Mouse (Mus musculus): Measurements from ENCODE around the gene Olfr1428. TPM values are rescaled to one million over a fixed set of nuclear protein-coding genes. Genes with fewer than 3 reads are reported as not detected.
"Not testable (repeated sequence)": the region's sequence is repeated elsewhere in the genome, so short reads cannot be mapped to it uniquely, and the experiment has no call there.

Olfr1428 gene
- not detected for total RNA-seq (2021)
- long read RNA-seq, experiment 1, result 0 reads
- long read RNA-seq, experiment 2, result 0 reads

DNA sequence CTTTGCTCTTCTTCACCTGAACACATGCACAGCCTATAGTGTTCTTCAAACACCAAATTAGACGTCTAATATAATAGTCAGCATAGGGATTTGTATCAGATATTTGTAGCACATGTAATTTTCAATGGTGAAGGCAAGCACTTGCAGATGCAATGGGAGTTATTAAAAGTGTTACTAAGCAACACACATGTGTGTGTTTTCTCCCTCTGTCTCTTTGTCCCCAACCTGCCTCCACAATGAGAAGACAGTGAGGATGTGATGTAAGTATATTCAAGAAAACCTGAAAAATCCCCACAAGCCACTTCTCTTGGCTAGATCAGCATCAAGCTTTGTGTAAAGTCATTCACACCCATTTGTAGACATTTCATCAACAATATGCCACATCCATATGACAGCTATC, at the start of gene Olfr1428:
TSS of gene Olfr1428 (minus strand) at position 101 of the 400 bp plus-strand sequence.
- no peak for DNase-seq (ENCODE audit: low spot score in 2 of 2)

DNA sequence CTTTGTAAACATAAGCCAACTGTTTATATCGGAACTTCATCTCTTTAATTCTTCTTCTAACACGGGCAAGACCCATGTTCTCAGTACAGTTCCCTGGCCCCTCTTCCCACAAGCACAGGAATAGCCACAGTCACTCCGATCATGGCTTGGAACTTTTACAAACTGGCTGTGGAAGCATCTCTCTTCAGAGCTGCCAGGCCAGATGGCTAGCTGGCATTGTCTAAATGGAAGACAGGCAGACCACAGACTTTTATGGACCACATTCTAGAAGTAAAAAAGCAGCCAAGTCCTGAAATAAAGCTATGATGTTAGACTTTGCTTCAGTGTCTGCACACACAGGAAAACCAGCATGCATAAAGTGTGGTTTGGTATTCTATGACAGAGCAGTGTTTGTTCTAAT, 29.8 kb upstream of the Olfr1428 start:
- no peak for DNase-seq (ENCODE audit: low spot score in 2 of 2)

DNA sequence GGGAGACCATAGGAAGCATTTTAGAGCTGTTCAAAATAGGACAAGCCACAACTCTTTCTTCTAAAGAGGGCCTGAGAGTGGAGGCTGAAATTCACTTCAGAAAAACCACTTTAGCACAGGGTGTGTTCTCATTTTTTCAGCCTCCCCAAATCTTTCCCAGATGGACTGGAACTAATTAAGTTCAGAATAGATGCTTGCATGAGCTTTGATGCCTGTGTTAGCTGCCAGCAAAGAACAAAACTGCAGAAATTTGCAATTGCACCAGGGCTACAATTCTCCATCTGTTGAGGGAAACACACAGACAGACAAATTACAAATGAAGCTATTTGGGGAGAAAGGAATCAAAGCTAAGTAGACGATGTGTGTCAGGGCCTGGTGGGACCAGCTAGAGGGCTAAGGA, 27.7 kb upstream of the Olfr1428 start:
- no peak for DNase-seq (ENCODE audit: low spot score in 2 of 2)

DNA sequence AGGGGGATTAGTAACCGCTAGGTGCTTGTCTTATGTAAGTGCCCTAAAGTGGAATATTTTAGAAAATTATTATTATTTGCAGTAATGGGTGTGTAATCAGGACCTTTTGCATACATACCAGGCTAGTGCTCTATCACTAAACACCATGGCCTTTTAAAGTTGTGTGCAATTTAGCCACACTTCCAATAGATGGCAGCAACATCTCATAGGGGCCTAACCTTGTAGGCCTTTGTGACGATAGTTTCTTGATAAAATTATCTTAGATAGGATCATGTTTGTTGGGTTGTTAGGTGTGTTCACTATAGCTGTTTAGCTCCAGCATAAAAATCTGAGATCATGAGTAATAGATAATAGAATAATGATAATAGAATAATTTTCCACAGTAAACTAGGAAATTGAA, 18.6 kb upstream of the Olfr1428 start:
- DNase-seq (ENCODE audit: low spot score in 2 of 2), result no peak

DNA sequence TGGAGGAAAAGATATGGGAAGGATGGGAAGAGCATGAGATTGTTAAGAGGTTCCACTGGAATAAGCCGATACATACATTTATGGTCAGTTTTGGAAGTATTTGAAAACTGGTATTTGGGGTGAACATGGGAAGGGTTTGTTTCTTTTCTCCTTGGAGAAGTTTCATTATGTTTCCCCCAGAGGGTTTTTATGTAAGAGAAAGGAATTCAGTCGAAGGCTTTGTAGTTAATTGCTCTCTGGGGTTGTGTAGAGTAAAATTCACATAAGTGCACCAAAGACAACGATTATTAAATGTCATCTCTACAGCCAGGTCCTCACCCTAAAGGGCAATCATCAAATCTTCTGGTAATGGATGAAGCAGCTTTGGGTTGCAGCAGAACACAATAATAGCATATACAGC, 7.4 kb upstream of the Olfr1428 start, which contains the start of gene Olfr76:
TSS of gene Olfr76 (minus strand) at position 101 of the 400 bp plus-strand sequence.
- no peak for DNase-seq (ENCODE audit: low spot score in 2 of 2)

DNA sequence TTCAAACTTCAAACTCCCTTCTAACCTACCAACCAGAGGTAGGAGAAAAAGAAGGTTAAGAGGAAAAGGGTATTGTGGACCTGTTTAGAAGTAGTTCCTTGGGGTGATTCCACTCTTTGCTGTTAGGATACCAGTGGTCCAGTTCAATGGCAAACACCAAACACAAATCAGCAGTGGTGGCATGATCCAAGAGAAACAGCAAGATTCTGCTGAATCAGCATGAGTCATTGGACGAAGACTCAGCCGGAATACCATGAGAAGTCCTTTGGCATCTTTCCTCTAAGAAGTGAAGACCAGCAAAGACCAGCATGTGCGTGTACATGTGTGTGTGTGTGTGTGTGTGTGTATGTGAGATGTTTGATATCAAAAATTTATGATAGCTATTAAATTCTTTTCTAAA, 767 bp upstream of the Olfr1428 start:
- no peak for DNase-seq (ENCODE audit: low spot score in 2 of 2)

DNA sequence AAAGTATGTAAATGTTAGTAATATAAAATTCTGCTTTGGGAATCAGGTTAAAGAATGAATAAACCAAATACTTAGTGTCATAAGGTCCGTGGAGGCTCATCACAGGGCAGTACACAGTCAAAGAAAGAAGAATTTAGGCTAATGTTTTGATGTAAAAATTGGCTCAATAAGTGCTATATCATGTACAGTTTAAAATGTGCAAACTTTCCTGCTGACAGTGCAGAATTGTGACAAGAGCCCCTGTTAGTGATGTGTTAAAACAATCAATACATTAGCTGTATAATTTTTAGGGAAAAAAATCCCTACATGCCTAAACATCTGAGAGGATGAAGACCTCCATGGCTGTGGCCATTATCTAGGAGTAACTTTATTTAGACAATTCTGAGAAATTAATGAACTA, 1.9 kb downstream of the Olfr1428 start:
- DNase-seq (ENCODE audit: low spot score in 2 of 2), result no peak

DNA sequence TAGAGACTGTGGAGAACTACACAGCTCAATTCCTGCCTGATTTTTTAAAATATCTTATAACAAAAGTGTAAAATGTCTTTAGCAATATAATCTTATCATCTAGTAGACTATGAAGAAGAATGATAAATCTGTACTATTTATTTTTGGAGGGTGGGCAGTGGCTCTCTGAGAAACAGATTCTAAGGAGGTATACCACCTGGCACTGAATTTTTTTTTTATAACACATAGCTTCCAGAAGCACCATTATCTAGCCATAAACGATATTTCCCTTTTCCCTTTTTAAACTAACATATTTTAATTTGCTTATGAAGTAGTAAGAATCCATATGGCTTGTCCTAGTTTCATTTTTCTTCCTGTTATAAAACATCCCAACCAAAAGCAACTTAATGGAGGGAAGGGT, 11.2 kb downstream of the Olfr1428 start:
- DNase-seq (ENCODE audit: low spot score in 2 of 2), result no peak

DNA sequence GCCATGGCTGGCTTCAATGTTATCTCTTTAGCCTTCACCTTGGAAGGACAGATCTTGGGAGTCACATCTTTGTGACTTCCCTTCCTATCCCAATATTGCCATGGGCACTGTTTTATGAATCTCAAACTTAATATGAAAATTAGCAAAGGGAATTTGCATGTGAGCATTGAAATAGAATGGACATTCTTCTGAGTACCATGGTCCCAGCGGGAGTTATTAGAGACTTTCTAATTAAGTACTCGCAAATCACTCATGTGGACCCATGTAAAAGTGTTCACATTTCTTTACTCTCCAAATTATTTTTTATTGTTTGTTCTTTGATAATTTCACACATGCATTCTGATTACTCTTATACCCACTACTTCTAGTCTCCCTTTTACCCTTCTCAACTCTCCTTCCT, 12.5 kb downstream of the Olfr1428 start, which contains the start of gene Olfr1427:
TSS of gene Olfr1427 (minus strand) at position 101 of the 400 bp plus-strand sequence.
- DNase-seq (ENCODE audit: low spot score in 2 of 2), result no peak

DNA sequence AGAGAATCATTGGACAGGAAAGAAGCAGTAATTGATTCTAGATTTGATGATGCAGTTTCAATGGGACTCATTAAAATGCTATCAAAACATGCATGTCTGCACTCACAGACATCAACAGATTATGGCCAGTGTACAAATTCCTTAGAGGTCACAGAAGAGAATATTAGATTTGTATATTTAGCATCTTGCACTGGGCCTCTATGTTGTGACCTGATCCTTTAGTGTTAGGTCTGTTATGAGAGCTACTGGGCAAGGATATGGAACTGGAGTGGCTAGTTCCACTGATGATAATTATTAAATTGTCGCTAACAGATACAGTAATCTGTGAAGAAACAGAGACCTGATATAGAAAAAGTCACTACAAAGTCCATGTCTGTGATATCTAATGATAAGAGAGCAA, 23.8 kb downstream of the Olfr1428 start, which contains the start of gene Olfr1426:
TSS of gene Olfr1426 (minus strand) at position 101 of the 400 bp plus-strand sequence.
- no peak for DNase-seq (ENCODE audit: low spot score in 2 of 2)

DNA sequence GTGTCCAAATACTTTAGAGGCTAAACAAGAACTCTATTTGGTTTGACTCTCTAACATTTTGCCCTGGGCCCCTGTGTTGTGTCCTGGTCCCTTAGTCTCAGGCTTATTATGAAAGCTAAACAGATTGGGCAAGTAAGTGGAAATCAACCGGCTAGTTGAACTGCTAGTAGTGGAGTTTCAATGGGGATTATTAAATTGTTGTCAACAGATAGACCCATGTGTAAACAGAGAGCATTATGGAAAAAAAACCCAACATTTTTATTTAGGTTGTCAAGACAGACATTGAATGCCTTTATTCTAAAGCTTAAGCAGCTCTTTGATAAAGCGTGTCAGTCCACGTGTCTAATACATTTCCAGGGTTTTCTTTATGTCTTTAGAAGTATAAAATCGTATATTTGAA, 38.1 kb downstream of the Olfr1428 start, which contains the start of gene Olfr1425:
TSS of gene Olfr1425 (minus strand) at position 101 of the 400 bp plus-strand sequence.
- DNase-seq (ENCODE audit: low spot score in 2 of 2), result not testable (repeated sequence)

DNA sequence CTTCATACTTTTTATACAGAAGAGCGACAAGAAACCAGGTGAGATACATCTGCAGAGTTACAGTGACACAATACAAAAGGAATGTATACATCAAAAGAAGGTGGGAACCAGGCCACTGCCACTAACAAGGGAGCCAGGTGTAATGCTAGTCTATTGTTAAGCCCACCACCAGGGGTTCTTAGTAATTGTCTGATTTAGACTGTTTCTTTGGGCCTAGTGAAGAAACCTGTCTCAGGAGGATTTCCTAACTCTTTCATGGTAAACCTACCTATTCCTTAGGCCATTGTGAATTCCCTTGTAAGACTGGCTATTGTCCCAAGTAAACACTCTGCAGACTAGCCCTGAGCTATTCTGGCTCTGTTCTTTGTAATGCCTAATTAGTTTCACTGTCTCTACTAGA, 46.2 kb downstream of the Olfr1428 start:
- not testable (repeated sequence) for DNase-seq (ENCODE audit: low spot score in 2 of 2)

DNA sequence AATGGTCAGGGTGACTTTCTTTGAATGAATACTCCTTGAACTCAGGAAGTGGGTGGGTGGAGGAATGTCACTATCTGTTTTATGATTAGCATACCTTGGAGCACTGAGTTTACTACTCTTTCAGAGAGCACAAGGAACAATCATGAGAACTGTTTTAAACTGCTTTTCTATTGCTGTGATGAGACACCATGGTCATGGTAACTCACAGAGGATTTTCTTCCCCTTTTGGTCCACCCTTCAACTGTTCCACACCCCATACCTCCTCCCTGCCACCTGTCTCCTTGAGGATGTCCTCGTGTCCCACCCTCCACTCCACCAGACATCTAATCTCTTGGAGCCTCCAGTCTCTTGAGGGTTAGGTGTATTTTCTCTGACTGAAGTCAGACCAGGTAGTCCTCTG, 47.9 kb downstream of the Olfr1428 start:
- DNase-seq (ENCODE audit: low spot score in 2 of 2), result not testable (repeated sequence)

DNA sequence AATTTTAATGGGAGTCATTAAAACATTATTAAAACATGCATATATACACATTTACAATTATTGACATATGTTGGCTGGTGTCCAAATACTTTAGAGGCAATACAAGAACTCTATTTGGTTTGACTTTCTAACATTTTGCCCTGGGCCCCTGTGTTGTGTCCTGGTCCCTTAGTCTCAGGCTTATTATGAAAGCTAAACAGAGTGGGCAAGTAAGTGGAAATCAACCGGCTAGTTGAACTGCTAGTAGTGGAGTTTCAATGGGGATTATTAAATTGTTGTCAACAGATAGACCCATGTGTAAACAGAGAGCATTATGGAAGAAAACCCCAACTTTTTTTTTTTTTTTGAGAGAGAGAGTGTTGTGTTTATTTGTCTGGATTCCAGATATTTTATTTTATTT, 53.1 kb downstream of the Olfr1428 start, which contains the start of gene Olfr1424:
TSS of gene Olfr1424 (minus strand) at position 101 of the 400 bp plus-strand sequence.
- DNase-seq (ENCODE audit: low spot score in 2 of 2), result not testable (repeated sequence)

Other genes starting within 250 kb of the Olfr1428 start
- not detected for gene Olfr1419, start 240.8 kb downstream of the Olfr1428 start, total RNA-seq (2021)
- gene Olfr1420, start 229.3 kb downstream of the Olfr1428 start, total RNA-seq (2021), result not detected
- 10 to 100 TPM; 29.6 to 32.7 TPM for gene Patl1, start 203.5 kb downstream of the Olfr1428 start, total RNA-seq (2021)
- 10 to 100 TPM; 80.6 to 85.0 TPM for gene Osbp, start 150.0 kb downstream of the Olfr1428 start, total RNA-seq (2021)
- gene Olfr1423, start 74.6 kb downstream of the Olfr1428 start, total RNA-seq (2021), result not detected
- gene Olfr1424, start 53.2 kb downstream of the Olfr1428 start, total RNA-seq (2021), result not detected
- gene Olfr1425, start 38.2 kb downstream of the Olfr1428 start, total RNA-seq (2021), result not detected
- not detected for gene Olfr1426, start 23.9 kb downstream of the Olfr1428 start, total RNA-seq (2021)
- gene Olfr1427, start 12.6 kb downstream of the Olfr1428 start, total RNA-seq (2021), result not detected
- not detected for gene Olfr76, start 7.3 kb upstream of the Olfr1428 start, total RNA-seq (2021)
- gene Olfr1555-ps1, start 54.2 kb upstream of the Olfr1428 start, total RNA-seq (2021), result not detected
- gene Olfr1431, start 84.7 kb upstream of the Olfr1428 start, total RNA-seq (2021), result not detected
- not detected for gene Olfr1432, start 116.7 kb upstream of the Olfr1428 start, total RNA-seq (2021)
- not detected for gene Olfr262, start 125.8 kb upstream of the Olfr1428 start, total RNA-seq (2021)
- gene Olfr235, start 145.1 kb upstream of the Olfr1428 start, total RNA-seq (2021), result not detected
- not detected for gene Olfr1434, start 164.0 kb upstream of the Olfr1428 start, total RNA-seq (2021)
- not detected for gene Olfr1436, start 183.2 kb upstream of the Olfr1428 start, total RNA-seq (2021)
- not detected for gene Olfr1437, start 209.2 kb upstream of the Olfr1428 start, total RNA-seq (2021)
- not detected for gene Olfr1438-ps1, start 220.0 kb upstream of the Olfr1428 start, total RNA-seq (2021)

All from gastrocnemius, postnatal 4 days (tissue).